Mouse (Mus musculus) heart, embryonic 13.5 days (tissue): ENCODE measurements around the gene H1fnt. TPM values are rescaled to one million over a fixed set of nuclear protein-coding genes. Genes with fewer than 3 reads are reported as not detected.

Experiments used
- ATAC-seq: fragments of 200-750 bp; cut with Nextera tagmentation; 2 replicates; pipeline ENCODE4 v1.8.0; 2017; ENCODE audit warnings: moderate TSS enrichment; ENCODE audit not compliant: insufficient number of reproducible peaks, low FRiP score, low TSS enrichment; ENCODE audit errors: extremely low read depth
- H3K27ac ChIP-seq: fragments of 300-500 bp; sonication (generic); replicated peaks from 2 replicates; pipeline ENCODE4 v1.5.1; 2015; ENCODE audit warnings: moderate library complexity, mild to moderate bottlenecking, inconsistent platforms
- H3K27me3 ChIP-seq: fragments of 300-500 bp; sonication (generic); replicated peaks from 2 replicates; pipeline ENCODE4 v1.6.1; 2015; ENCODE audit warnings: mild to moderate bottlenecking, inconsistent platforms
- H3K36me3 ChIP-seq: fragments of 300-500 bp; sonication (generic); 2 replicates; pipeline ENCODE4 v1.6.1; 2015; ENCODE audit warnings: mild to moderate bottlenecking, inconsistent platforms
- H3K4me1 ChIP-seq: fragments of 300-500 bp; sonication (generic); 2 replicates; pipeline ENCODE4 v1.6.1; 2015; ENCODE audit warnings: inconsistent platforms
- H3K4me2 ChIP-seq: fragments of 300-500 bp; sonication (generic); 2 replicates; pipeline ENCODE4 v1.6.1; 2015; ENCODE audit warnings: inconsistent platforms, mild to moderate bottlenecking, moderate library complexity
- H3K4me3 ChIP-seq: fragments of 300-500 bp; sonication (generic); 2 replicates; pipeline ENCODE4 v1.5.1; 2015; ENCODE audit warnings: moderate library complexity, mild to moderate bottlenecking, inconsistent platforms
- H3K9ac ChIP-seq: fragments of 300-500 bp; sonication (generic); 2 replicates; pipeline ENCODE4 v1.6.1; 2015; ENCODE audit warnings: inconsistent platforms, mild to moderate bottlenecking, moderate library complexity
- H3K9me3 ChIP-seq: fragments of 300-500 bp; sonication (generic); 2 replicates; pipeline ENCODE4 v1.6.1; 2016; ENCODE audit warnings: inconsistent platforms
- WGBS: fragments of 180-500 bp; shearing (Covaris S2); methylation state at CpG from one replicate; pipeline ENCODE4 v1.1.7; 2015; ENCODE audit warnings: mixed read lengths; 5-methylcytosine and 5-hydroxymethylcytosine counted together
- polyA plus RNA-seq: library from polyadenylated mRNA; unstranded; fragments of >200 nt; fragmentation: Nextera tagmentation; extraction: Ambion mirVana; gene quantifications from 2 replicates; pipeline ENCODE4 v1.2.1, GENCODE M21; 2015

H1fnt gene
- polyA plus RNA-seq = not detected in 2 replicates

GRCm38 (mm10) chr15:98257193-98257592, at the start of gene H1fnt:
Gene H1fnt, minus strand, starts transcription at chr15:98257293.
- no peak for ATAC-seq
- 0 out of 2 replicates have a peak, but pooled peaks cover 10% of the 10 kb centered on the region for H3K9me3 ChIP-seq
- WGBS = 68% methylated on average over 8 of the region's 8 CpGs
- no peak within 1 kb of the TSS for H3K4me2 ChIP-seq
- H3K27ac ChIP-seq = no peak within 1 kb of the TSS
- no peaks in the 10 kb centered on the region for H3K4me1 ChIP-seq
- H3K36me3 ChIP-seq = no peaks in the 10 kb centered on the region
- no peak within 1 kb of the TSS for H3K9ac ChIP-seq
- no peaks in the 10 kb centered on the region for H3K27me3 ChIP-seq
- no peak within 1 kb of the TSS for H3K4me3 ChIP-seq

GRCm38 (mm10) chr15:98295628-98296551, 38.8 kb upstream of the H1fnt start, which contains the start of gene Zfp641:
Gene Zfp641, minus strand, starts transcription at chr15:98296161.
- WGBS = 2% methylated on average over 58 of the region's 60 CpGs
- no peak within 1 kb of the TSS for H3K27ac ChIP-seq

GRCm38 (mm10) chr15:98293651-98294050, 36.6 kb upstream of the H1fnt start:
- Histone ChIP-seq H3K27me3 (peaks cover 16% of the 10 kb centered on the region), H3K4me2 (no peak overlapping the region), H3K4me1 (0 out of 2 replicates have a peak, but pooled peaks cover 7% of the 10 kb centered on the region), H3K36me3 (0 out of 2 replicates have a peak, but pooled peaks cover 3% of the 10 kb centered on the region), H3K9me3 (no peaks in the 10 kb centered on the region), H3K27ac (no peak overlapping the region), H3K4me3 (no peak overlapping the region), H3K9ac (no peak overlapping the region)
- no peak for ATAC-seq
- WGBS = 75% methylated on average over 8 of the region's 8 CpGs

More at GRCm38 (mm10) chr15:98295628-98296551, 38.8 kb upstream of the H1fnt start, which contains the start of gene Zfp641:
- ATAC-seq = no peak
- Histone ChIP-seq H3K9me3 (no peaks in the 10 kb centered on the region), H3K4me2 (peak within 1 kb of the TSS; percentile 83), H3K27me3 (peaks cover 16% of the 10 kb centered on the region), H3K9ac (peak within 1 kb of the TSS; percentile 82), H3K4me1 (0 out of 2 replicates have a peak, but pooled peaks cover 7% of the 10 kb centered on the region), H3K36me3 (no peaks in the 10 kb centered on the region), H3K4me3 (peak within 1 kb of the TSS; percentile 67)

GRCm38 (mm10) chr15:98288566-98288965, 31.5 kb upstream of the H1fnt start:
- H3K36me3 ChIP-seq = 0 out of 2 replicates have a peak, but pooled peaks cover 3% of the 10 kb centered on the region
- no peak overlapping the region for H3K9ac ChIP-seq
- H3K4me3 ChIP-seq = no peak overlapping the region
- H3K27ac ChIP-seq = no peak overlapping the region
- H3K27me3 ChIP-seq = peaks cover 6% of the 10 kb centered on the region; the same call in 1 of the 2 replicates
- WGBS = 67% methylated on average over 12 of the region's 12 CpGs
- ATAC-seq = no peak
- no peak overlapping the region for H3K4me2 ChIP-seq
- H3K9me3 ChIP-seq = no peaks in the 10 kb centered on the region
- no peaks in the 10 kb centered on the region for H3K4me1 ChIP-seq

GRCm38 (mm10) chr15:98286418-98286817, 29.3 kb upstream of the H1fnt start:
- WGBS = 72% methylated on average over 7 of the region's 7 CpGs
- no peak for ATAC-seq
- no peaks in the 10 kb centered on the region for H3K9me3 ChIP-seq

GRCm38 (mm10) chr15:98257776-98258175, 683 bp upstream of the H1fnt start:
- Histone ChIP-seq H3K36me3 (no peaks in the 10 kb centered on the region), H3K9ac (no peak overlapping the region), H3K4me1 (no peaks in the 10 kb centered on the region), H3K4me3 (no peak overlapping the region), H3K27ac (no peak overlapping the region), H3K4me2 (no peak overlapping the region), H3K9me3 (0 out of 2 replicates have a peak, but pooled peaks cover 10% of the 10 kb centered on the region), H3K27me3 (no peaks in the 10 kb centered on the region)
- 76% methylated on average over 7 of the region's 7 CpGs for WGBS
- no peak for ATAC-seq

More at GRCm38 (mm10) chr15:98286418-98286817, 29.3 kb upstream of the H1fnt start:
- Histone ChIP-seq H3K27me3 (no peaks in the 10 kb centered on the region; the same call in 1 of the 2 replicates), H3K36me3 (0 out of 2 replicates have a peak, but pooled peaks cover 3% of the 10 kb centered on the region), H3K4me2 (no peak overlapping the region), H3K9ac (no peak overlapping the region), H3K27ac (no peak overlapping the region), H3K4me3 (no peak overlapping the region), H3K4me1 (no peaks in the 10 kb centered on the region)

GRCm38 (mm10) chr15:98256271-98256670, 822 bp downstream of the H1fnt start:
- no peaks in the 10 kb centered on the region for H3K36me3 ChIP-seq
- H3K4me2 ChIP-seq = no peak overlapping the region
- ATAC-seq = no peak
- no peak overlapping the region for H3K9ac ChIP-seq
- no peaks in the 10 kb centered on the region for H3K27me3 ChIP-seq
- H3K4me1 ChIP-seq = no peaks in the 10 kb centered on the region
- 0 out of 2 replicates have a peak, but pooled peaks cover 9% of the 10 kb centered on the region for H3K9me3 ChIP-seq
- no peak overlapping the region for H3K27ac ChIP-seq
- 86% methylated on average over 13 of the region's 13 CpGs for WGBS
- H3K4me3 ChIP-seq = no peak overlapping the region

GRCm38 (mm10) chr15:98235442-98235841, 21.7 kb downstream of the H1fnt start:
- Histone ChIP-seq H3K9ac (no peak overlapping the region), H3K4me1 (no peaks in the 10 kb centered on the region), H3K4me3 (no peak overlapping the region), H3K4me2 (no peak overlapping the region), H3K9me3 (peaks cover 4% of the 10 kb centered on the region; the same call in 1 of the 2 replicates), H3K27ac (no peak overlapping the region), H3K27me3 (peaks cover 16% of the 10 kb centered on the region), H3K36me3 (no peaks in the 10 kb centered on the region)
- WGBS = 74% methylated on average over 4 of the region's 4 CpGs
- ATAC-seq = no peak

- 78% methylated on average over 4 of the region's 4 CpGs for WGBS
These were observed 22.7 kb downstream of the H1fnt start, which contains the start of gene Olfr286 for GRCm38 (mm10) chr15:98234350-98234749. Gene Olfr286, minus strand, starts transcription at chr15:98234450.

GRCm38 (mm10) chr15:98226096-98226495, 31.0 kb downstream of the H1fnt start:
- no peak overlapping the region for H3K4me2 ChIP-seq
- H3K36me3 ChIP-seq = no peaks in the 10 kb centered on the region
- no peak overlapping the region for H3K9ac ChIP-seq
- no peaks in the 10 kb centered on the region for H3K4me1 ChIP-seq
- no peak for ATAC-seq
- H3K27ac ChIP-seq = no peak overlapping the region
- no peak overlapping the region for H3K4me3 ChIP-seq
- H3K27me3 ChIP-seq = peaks cover 7% of the 10 kb centered on the region; the same call in 1 of the 2 replicates
- no peaks in the 10 kb centered on the region for H3K9me3 ChIP-seq
- WGBS = 65% methylated on average over 7 of the region's 7 CpGs

More at GRCm38 (mm10) chr15:98234350-98234749, 22.7 kb downstream of the H1fnt start, which contains the start of gene Olfr286:
- Histone ChIP-seq H3K4me1 (no peaks in the 10 kb centered on the region), H3K9ac (no peak within 1 kb of the TSS), H3K27me3 (peaks cover 16% of the 10 kb centered on the region), H3K9me3 (peaks cover 4% of the 10 kb centered on the region; the same call in 1 of the 2 replicates), H3K4me3 (no peak within 1 kb of the TSS), H3K4me2 (no peak within 1 kb of the TSS), H3K27ac (no peak within 1 kb of the TSS), H3K36me3 (no peaks in the 10 kb centered on the region)
- ATAC-seq = no peak

GRCm38 (mm10) chr15:98225610-98226009, 31.5 kb downstream of the H1fnt start:
- Histone ChIP-seq H3K4me2 (no peak overlapping the region), H3K9me3 (no peaks in the 10 kb centered on the region), H3K4me1 (no peaks in the 10 kb centered on the region), H3K9ac (no peak overlapping the region), H3K27me3 (peaks cover 3% of the 10 kb centered on the region; the same call in 1 of the 2 replicates), H3K4me3 (no peak overlapping the region), H3K36me3 (no peaks in the 10 kb centered on the region), H3K27ac (no peak overlapping the region)
- ATAC-seq = no peak
- 37% methylated on average over 16 of the region's 16 CpGs for WGBS
